Mouse (Mus musculus) stomach, embryonic 15.5 days (tissue): ENCODE data around the gene Mylk3. TPM values are rescaled to one million over a fixed set of nuclear protein-coding genes. Genes with fewer than 3 reads are reported as not detected.
A peak's percentile ranks its signal among the peaks of the same experiment; 100 is the strongest.

Experiments
- ATAC-seq: fragments of 200-750 bp; cut with Nextera tagmentation; 2 replicates; pipeline ENCODE4 v1.8.0; 2017; ENCODE audit warnings: low read depth, moderate number of reproducible peaks, moderate TSS enrichment; ENCODE audit not compliant: insufficient read depth, low FRiP score
- H3K27ac ChIP-seq: fragments of 300-500 bp; sonication (generic); 2 replicates; pipeline ENCODE4 v1.5.1; 2015; ENCODE audit warnings: mild to moderate bottlenecking, inconsistent platforms
- H3K27me3 ChIP-seq: fragments of 300-500 bp; sonication (generic); replicated peaks from 2 replicates; pipeline ENCODE4 v1.6.1; 2015; ENCODE audit warnings: inconsistent platforms
- H3K36me3 ChIP-seq: fragments of 300-500 bp; sonication (generic); 2 replicates; pipeline ENCODE4 v1.6.1; 2015; ENCODE audit warnings: inconsistent platforms
- H3K4me1 ChIP-seq: fragments of 300-500 bp; sonication (generic); 2 replicates; pipeline ENCODE4 v1.6.1; 2015; ENCODE audit warnings: inconsistent platforms
- H3K4me2 ChIP-seq: fragments of 300-500 bp; sonication (generic); 2 replicates; pipeline ENCODE4 v1.6.1; 2015; ENCODE audit warnings: mild to moderate bottlenecking, inconsistent platforms
- H3K4me3 ChIP-seq: fragments of 300-500 bp; sonication (generic); replicated peaks from 2 replicates; pipeline ENCODE4 v1.5.1; 2015; ENCODE audit warnings: inconsistent platforms
- H3K9ac ChIP-seq: fragments of 300-500 bp; sonication (generic); 2 replicates; pipeline ENCODE4 v1.6.1; 2015; ENCODE audit warnings: inconsistent platforms
- H3K9me3 ChIP-seq: fragments of 300-500 bp; sonication (generic); 2 replicates; pipeline ENCODE4 v1.6.1; 2016; ENCODE audit warnings: inconsistent platforms
- WGBS: fragments of 180-500 bp; shearing (Covaris S2); methylation state at CpG from one replicate; pipeline ENCODE4 v1.1.7; 2015; 5-methylcytosine and 5-hydroxymethylcytosine counted together
- polyA plus RNA-seq: library from polyadenylated mRNA; unstranded; fragments of >200 nt; fragmentation: Nextera tagmentation; extraction: Ambion mirVana; gene quantifications from 2 replicates; pipeline ENCODE4 v1.2.1, GENCODE M21; 2015

Mylk3 gene
- polyA plus RNA-seq, result 5.6 and 7.2 TPM in 2 replicates

DNA sequence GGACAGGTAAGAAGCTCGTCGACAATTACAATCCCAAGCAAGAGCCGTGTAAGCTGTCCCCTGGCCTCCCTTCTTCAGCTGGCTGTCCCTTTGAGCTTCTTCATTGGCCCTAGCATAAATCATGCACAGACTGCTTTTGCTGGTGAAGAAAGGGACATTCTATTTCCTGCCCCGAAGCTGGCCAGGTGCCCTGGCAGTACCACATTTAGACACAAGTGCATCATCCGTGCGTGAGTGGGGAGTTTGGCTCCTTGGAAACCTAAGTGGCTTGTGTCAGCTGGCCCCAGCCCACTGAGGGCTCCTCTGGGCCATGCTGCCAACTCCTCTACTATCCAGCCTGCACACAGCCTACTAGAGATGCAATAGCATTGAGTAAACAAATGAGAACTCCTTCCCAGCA, at the start of gene Mylk3:
TSS of gene Mylk3 (minus strand) at position 141 of the 400 bp plus-strand sequence.
- H3K27me3 ChIP-seq, result no peaks in the 10 kb centered on the region
- H3K4me1 ChIP-seq, result no peaks in the 10 kb centered on the region; the same call in 1 of the 2 replicates
- H3K4me2 ChIP-seq, result no peak within 1 kb of the TSS
- H3K27ac ChIP-seq, result no peak within 1 kb of the TSS
- no peak for ATAC-seq
- no peaks in the 10 kb centered on the region for H3K36me3 ChIP-seq
- WGBS, result 72% methylated on average over 6 of the region's 6 CpGs
- H3K4me3 ChIP-seq, result no peak within 1 kb of the TSS
- H3K9ac ChIP-seq, result no peak within 1 kb of the TSS
- no peaks in the 10 kb centered on the region for H3K9me3 ChIP-seq

DNA sequence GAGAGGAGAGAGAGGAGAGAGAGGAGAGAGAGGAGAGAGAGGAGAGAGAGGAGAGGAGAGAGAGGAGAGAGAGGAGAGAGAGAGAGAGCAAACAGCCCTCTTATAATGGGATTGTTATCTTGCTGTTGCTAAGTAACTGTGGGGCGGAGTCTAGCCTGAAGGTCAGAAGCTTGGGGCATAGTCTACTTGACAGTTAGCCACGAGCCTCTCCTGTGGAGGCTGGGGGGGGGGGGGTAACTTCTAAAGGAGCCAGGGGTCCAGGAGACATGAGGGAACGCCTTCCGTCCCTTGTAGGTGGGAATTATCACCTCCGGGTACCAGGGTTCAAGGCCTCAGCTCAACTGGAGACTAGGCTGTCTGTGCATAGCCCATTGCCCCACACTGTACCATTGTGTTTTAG, 49.6 kb upstream of the Mylk3 start:
- 55% methylated on average over 5 of the region's 5 CpGs for WGBS
- no peak overlapping the region for H3K27ac ChIP-seq
- H3K9me3 ChIP-seq, result no peaks in the 10 kb centered on the region
- H3K4me2 ChIP-seq, result no peak overlapping the region
- no peaks in the 10 kb centered on the region for H3K36me3 ChIP-seq
- no peaks in the 10 kb centered on the region for H3K27me3 ChIP-seq
- no peak overlapping the region for H3K9ac ChIP-seq
- no peak overlapping the region for H3K4me3 ChIP-seq
- ATAC-seq, result no peak
- no peaks in the 10 kb centered on the region for H3K4me1 ChIP-seq

DNA sequence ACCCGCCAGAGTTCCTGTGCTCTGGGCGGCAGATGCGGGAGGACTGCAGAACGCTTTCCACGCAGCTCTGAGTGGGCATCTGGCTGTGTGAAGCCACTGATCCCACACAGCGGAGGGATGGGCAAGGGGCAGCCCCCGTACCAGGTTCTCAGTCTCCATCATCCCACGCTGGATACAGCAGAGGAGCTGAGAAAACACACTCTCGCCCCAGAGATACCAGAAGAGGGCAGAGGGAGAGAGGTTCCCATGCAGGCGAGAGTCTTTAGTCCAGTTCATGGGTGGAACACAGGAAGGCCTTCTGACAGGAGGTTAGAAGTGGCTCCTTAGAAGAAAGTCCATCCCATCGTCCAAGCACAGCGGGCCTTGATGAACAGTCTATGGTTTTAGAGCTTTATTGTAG, 48.7 kb upstream of the Mylk3 start:
- H3K36me3 ChIP-seq, result no peaks in the 10 kb centered on the region
- no peak overlapping the region for H3K9ac ChIP-seq
- 76% methylated on average over 12 of the region's 12 CpGs for WGBS
- H3K27me3 ChIP-seq, result no peaks in the 10 kb centered on the region
- no peaks in the 10 kb centered on the region for H3K4me1 ChIP-seq
- no peak for ATAC-seq
- H3K4me3 ChIP-seq, result no peak overlapping the region
- H3K9me3 ChIP-seq, result no peaks in the 10 kb centered on the region
- H3K4me2 ChIP-seq, result no peak overlapping the region
- H3K27ac ChIP-seq, result no peak overlapping the region

DNA sequence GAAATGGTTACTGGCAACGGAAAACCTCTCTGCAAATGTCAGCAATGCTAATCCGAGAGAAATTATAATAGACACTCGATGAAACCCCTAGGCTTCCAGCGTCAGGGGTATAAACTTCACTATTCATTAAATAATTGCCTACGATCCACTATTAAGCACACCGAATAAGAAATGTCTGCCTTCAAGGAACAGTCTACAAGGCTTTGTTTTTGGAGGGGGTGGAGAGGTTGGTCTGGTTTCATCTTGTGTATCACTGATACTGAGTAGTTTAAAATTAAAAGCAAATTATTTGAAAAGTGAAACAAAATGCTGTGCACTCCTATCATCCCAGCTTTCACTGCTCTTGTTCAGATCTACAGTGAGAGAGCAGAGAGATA, 46.9 kb upstream of the Mylk3 start:
- Histone ChIP-seq H3K9me3 (no peaks in the 10 kb centered on the region), H3K27me3 (no peaks in the 10 kb centered on the region), H3K27ac (peak overlapping the region; percentile 97)

DNA sequence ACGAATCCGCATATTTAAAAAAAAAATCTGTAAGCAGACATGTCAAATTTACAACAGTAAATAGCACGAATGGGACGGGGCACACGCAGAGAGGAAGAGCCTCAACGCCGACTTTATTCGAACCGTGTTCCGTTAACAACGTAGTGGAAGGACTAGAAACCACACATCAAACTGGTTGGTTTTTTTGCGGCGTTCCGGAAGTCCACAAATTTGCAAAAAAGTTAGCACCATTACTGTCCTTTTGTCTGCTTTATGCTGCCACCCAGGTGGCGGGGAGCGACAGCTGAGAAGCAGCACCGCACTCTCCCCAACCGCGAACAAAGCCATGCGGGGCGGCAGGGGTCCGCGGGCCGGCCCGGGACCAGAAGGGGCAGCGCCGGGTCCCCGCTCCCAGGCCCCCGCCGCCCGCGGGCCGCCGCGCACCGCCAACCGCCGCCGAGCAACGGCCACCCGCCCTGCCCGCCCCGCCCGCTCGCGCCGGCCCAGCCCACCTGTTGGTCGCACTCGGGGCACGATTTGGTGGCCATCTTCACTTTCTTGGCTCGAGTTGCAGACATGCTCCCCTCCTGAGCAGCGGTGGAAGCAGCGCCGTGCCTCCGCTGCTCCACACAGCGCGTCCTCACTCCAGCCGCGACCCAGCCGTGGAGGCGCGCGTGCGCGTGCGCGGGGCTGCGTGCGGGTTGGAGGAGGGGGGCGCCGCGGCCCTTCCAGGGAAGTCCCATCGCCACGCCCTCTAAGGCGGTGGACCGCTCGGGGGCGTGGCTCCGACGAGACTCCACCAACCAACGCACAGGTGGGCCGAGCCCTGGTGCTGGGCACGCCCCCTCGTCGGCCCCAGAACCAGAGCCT, 46.2 kb upstream of the Mylk3 start, which contains the start of gene 4921524J17Rik:
TSS of gene 4921524J17Rik (minus strand) at position 666 of the 849 bp plus-strand sequence.
- WGBS, result under 1% methylated on average over 82 of the region's 85 CpGs
- ATAC-seq, result peak; percentile 99

More for the DNA sequence above, 46.9 kb upstream of the Mylk3 start:
- WGBS, result 3% methylated on average over 6 of the region's 6 CpGs
- Histone ChIP-seq H3K4me2 (peak overlapping the region; percentile 59), H3K4me1 (peaks cover 7% of the 10 kb centered on the region; the same call in 1 of the 2 replicates), H3K9ac (no peak overlapping the region; the same call in 1 of the 2 replicates), H3K36me3 (no peaks in the 10 kb centered on the region), H3K4me3 (peak overlapping the region; percentile 78)
- peak; percentile 12 for ATAC-seq

DNA sequence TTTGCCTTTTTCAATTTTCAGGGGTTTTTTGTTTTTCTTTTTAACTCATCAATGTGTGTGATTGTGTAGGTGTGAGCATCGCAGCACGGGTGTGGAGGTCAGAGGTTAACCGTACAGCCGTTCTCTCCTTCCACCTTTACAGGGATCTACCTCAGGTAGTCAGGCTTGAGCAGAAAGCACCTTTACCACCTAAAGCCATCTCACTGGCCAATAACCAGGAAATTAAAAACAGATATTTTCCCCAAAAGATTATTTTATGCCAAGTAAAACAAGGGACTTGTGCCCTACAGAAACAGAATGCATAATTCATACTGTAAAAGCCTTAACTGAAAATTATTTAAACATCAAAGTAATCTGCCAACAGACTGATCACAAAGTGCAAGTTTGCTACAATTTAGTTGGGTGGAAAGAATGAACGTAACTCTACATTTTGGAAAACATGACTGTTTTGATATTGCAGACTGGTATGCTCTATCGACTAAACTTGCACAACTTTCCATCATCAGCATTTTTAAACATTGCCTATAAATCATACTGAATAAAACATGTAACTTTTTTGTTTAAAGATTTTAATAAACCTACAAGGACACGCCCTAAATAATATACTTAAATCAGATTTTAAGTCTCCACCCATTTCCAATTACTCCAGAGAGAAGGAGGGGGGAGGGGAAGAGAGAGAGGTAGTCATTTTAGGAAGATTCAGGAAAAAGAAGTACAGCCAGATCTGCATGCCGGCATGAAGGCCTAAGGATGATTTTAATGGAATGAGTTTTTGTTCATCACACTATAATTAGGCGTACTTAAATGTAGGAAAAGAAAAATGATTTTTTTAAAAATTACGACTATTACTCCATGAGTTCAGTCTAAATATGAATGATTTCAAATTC, 45.4 kb upstream of the Mylk3 start:
- peak overlapping the region; percentile 59 for H3K4me2 ChIP-seq
- peaks cover 9% of the 10 kb centered on the region; the same call in 1 of the 2 replicates for H3K4me1 ChIP-seq
- 8% methylated on average over 10 of the region's 10 CpGs for WGBS
- no peaks in the 10 kb centered on the region for H3K36me3 ChIP-seq
- H3K9ac ChIP-seq, result no peak overlapping the region
- no peak for ATAC-seq
- H3K27me3 ChIP-seq, result no peaks in the 10 kb centered on the region
- H3K4me3 ChIP-seq, result peak overlapping the region; percentile 78
- no peak overlapping the region; the same call in 1 of the 2 replicates for H3K27ac ChIP-seq
- H3K9me3 ChIP-seq, result no peaks in the 10 kb centered on the region

More for the DNA sequence above, 46.2 kb upstream of the Mylk3 start, which contains the start of gene 4921524J17Rik:
- Histone ChIP-seq H3K4me2 (peak within 1 kb of the TSS; percentile 59), H3K9ac (peak within 1 kb of the TSS; percentile 80), H3K36me3 (no peaks in the 10 kb centered on the region), H3K27me3 (no peaks in the 10 kb centered on the region), H3K27ac (peak within 1 kb of the TSS; percentile 97), H3K4me1 (peaks cover 9% of the 10 kb centered on the region; the same call in 1 of the 2 replicates), H3K9me3 (no peaks in the 10 kb centered on the region), H3K4me3 (peak within 1 kb of the TSS; percentile 78)

- WGBS, result 26% methylated on average over 3 of the region's 3 CpGs
- Histone ChIP-seq H3K9ac (no peak overlapping the region), H3K4me2 (peak overlapping the region; percentile 59), H3K4me1 (peaks cover 9% of the 10 kb centered on the region; the same call in 1 of the 2 replicates), H3K36me3 (no peaks in the 10 kb centered on the region), H3K27me3 (no peaks in the 10 kb centered on the region), H3K4me3 (peak overlapping the region; percentile 78), H3K27ac (0 out of 2 replicates have a peak overlapping the region, but pooled peaks have one; percentile 0), H3K9me3 (no peaks in the 10 kb centered on the region)
- no peak for ATAC-seq
These were observed 44.7 kb upstream of the Mylk3 start for GRCm38 (mm10) chr8:85430801-85431200.

- Histone ChIP-seq H3K36me3 (no peaks in the 10 kb centered on the region), H3K27ac (peak overlapping the region; percentile 26; the same call in 1 of the 2 replicates), H3K4me1 (peaks cover 9% of the 10 kb centered on the region; the same call in 1 of the 2 replicates), H3K9me3 (no peaks in the 10 kb centered on the region), H3K27me3 (no peaks in the 10 kb centered on the region), H3K4me3 (no peak overlapping the region), H3K4me2 (no peak overlapping the region), H3K9ac (no peak overlapping the region)
- WGBS, result 27% methylated on average over 4 of the region's 4 CpGs
- no peak for ATAC-seq
These were observed 43.1 kb upstream of the Mylk3 start for GRCm38 (mm10) chr8:85429219-85429618.

DNA sequence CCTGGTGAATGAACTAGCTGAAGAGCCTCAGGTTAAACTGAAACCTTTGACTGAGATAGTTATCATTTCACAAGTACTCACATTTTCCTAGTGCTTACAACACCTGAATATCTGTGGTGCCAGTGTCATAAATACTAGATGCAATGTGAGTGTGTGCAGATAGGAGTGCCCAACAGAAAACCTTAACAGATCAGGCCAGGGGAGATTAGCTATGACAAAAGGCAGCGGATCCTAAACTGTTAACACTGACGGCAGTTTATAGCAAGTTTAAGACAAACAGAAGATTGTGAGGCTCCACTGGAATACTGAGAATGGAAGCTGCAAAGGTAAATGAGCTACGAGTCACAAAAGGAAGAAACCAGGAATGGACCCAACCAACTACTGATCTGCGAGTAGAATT, 40.9 kb upstream of the Mylk3 start:
- Histone ChIP-seq H3K4me3 (no peak overlapping the region), H3K36me3 (no peaks in the 10 kb centered on the region), H3K4me1 (peaks cover 9% of the 10 kb centered on the region; the same call in 1 of the 2 replicates), H3K9me3 (no peaks in the 10 kb centered on the region), H3K27me3 (no peaks in the 10 kb centered on the region), H3K9ac (no peak overlapping the region), H3K27ac (no peak overlapping the region), H3K4me2 (no peak overlapping the region)
- ATAC-seq, result no peak
- 59% methylated on average over 4 of the region's 4 CpGs for WGBS

DNA sequence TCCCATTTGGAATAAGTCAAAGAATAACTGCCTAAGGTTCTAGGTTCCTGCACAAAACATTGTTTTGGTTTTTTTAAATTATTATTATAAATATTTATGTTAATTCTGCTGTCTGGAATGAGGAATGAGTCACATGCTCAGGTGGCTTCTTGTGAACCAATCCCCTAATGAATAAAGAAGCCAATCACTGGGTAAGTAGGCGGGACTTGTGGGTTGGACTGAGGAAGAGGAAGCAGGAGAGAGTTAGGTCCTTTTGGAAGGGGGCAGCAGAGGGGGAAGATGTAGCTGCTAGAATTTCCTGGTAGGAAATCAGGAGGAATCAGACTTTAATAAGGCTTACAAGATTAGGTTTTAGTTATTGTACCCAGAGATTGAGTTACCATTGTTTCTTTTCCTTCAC, 35.2 kb upstream of the Mylk3 start:
- 97% methylated on average over 1 of the region's 1 CpGs for WGBS

GRCm38 (mm10) chr8:85408526-85408925, 22.4 kb upstream of the Mylk3 start:
- Histone ChIP-seq H3K9me3 (no peaks in the 10 kb centered on the region), H3K27ac (no peak overlapping the region), H3K9ac (no peak overlapping the region), H3K36me3 (no peaks in the 10 kb centered on the region), H3K4me1 (no peaks in the 10 kb centered on the region), H3K4me2 (no peak overlapping the region), H3K4me3 (no peak overlapping the region), H3K27me3 (no peaks in the 10 kb centered on the region)
- ATAC-seq, result no peak
- WGBS, result 70% methylated on average over 3 of the region's 3 CpGs

More for the DNA sequence above, 35.2 kb upstream of the Mylk3 start:
- Histone ChIP-seq H3K36me3 (peaks cover 5% of the 10 kb centered on the region; the same call in 1 of the 2 replicates), H3K9me3 (no peaks in the 10 kb centered on the region), H3K4me3 (no peak overlapping the region), H3K4me1 (no peaks in the 10 kb centered on the region), H3K27ac (no peak overlapping the region), H3K27me3 (no peaks in the 10 kb centered on the region), H3K4me2 (no peak overlapping the region), H3K9ac (no peak overlapping the region)
- ATAC-seq, result no peak
